Mouse (Mus musculus): ENCODE measurements around the gene 9330182L06Rik. TPM values are rescaled to one million over a fixed set of nuclear protein-coding genes. Genes with fewer than 3 reads are reported as not detected.

Gene 9330182L06Rik
- polyA plus RNA-seq, 1 experiment from 2014 or later: 0.86 TPM

- no peak for TF ChIP-seq CTCF (IDR thresholded peaks at IDR 0.05; ENCODE audit: low read depth)
- no peaks in the 10 kb centered on the region for H3K27me3 ChIP-seq (ENCODE audit: insufficient read depth, low read length)
- no peaks in the 10 kb centered on the region for H3K36me3 ChIP-seq (ENCODE audit: insufficient read depth, low read length)
- ATAC-seq (replicated peaks; ENCODE audit: low FRiP score, low read depth): no peak
- no peak overlapping the region for H3K9ac ChIP-seq (ENCODE audit: low read depth, low read length)
- H3K4me1 ChIP-seq (replicated peaks; ENCODE audit: insufficient read depth, low read length): no peaks in the 10 kb centered on the region
- H3K9me3 ChIP-seq (replicated peaks; ENCODE audit: low read length): no peaks in the 10 kb centered on the region
- WGBS: 78% methylated on average over 7 of the region's 7 CpGs
- H3K4me2 ChIP-seq (ENCODE audit: low read length): no peak overlapping the region
- no peak overlapping the region for H3K27ac ChIP-seq
- no peak overlapping the region for H3K4me3 ChIP-seq (replicated peaks; ENCODE audit: low read depth, low read length)
- no peak for DNase-seq (ENCODE audit: low spot score)
Observed at GRCm38 (mm10) chr5:9389968-9390367, 124.0 kb downstream of the 9330182L06Rik start.

GRCm38 (mm10) chr5:9391858-9392393 lies 126.0 kb downstream of the 9330182L06Rik start:
- H3K4me2 ChIP-seq (ENCODE audit: low read length): no peak overlapping the region
- DNase-seq (ENCODE audit: low spot score): no peak
- no peaks in the 10 kb centered on the region for H3K27me3 ChIP-seq (ENCODE audit: insufficient read depth, low read length)
- no peaks in the 10 kb centered on the region for H3K36me3 ChIP-seq (ENCODE audit: insufficient read depth, low read length)
- H3K4me3 ChIP-seq (replicated peaks; ENCODE audit: low read depth, low read length): no peak overlapping the region
- WGBS: 68% methylated on average over 1 of the region's 1 CpGs
- H3K9me3 ChIP-seq (replicated peaks; ENCODE audit: low read length): no peaks in the 10 kb centered on the region
- no peaks in the 10 kb centered on the region for H3K4me1 ChIP-seq (replicated peaks; ENCODE audit: insufficient read depth, low read length)
- no peak for TF ChIP-seq CTCF (IDR thresholded peaks at IDR 0.05; ENCODE audit: low read depth)
- no peak overlapping the region for H3K9ac ChIP-seq (ENCODE audit: low read depth, low read length)
- H3K27ac ChIP-seq: no peak overlapping the region
- ATAC-seq (replicated peaks; ENCODE audit: low FRiP score, low read depth): no peak

GRCm38 (mm10) chr5:9417098-9417497 lies 151.2 kb downstream of the 9330182L06Rik start:
- H3K9me3 ChIP-seq (replicated peaks; ENCODE audit: low read length): no peaks in the 10 kb centered on the region
- no peak overlapping the region for H3K9ac ChIP-seq (ENCODE audit: low read depth, low read length)
- no peak overlapping the region for H3K27ac ChIP-seq
- H3K36me3 ChIP-seq (ENCODE audit: insufficient read depth, low read length): no peaks in the 10 kb centered on the region
- no peaks in the 10 kb centered on the region for H3K27me3 ChIP-seq (ENCODE audit: insufficient read depth, low read length)
- DNase-seq (ENCODE audit: low spot score) (no peak), ATAC-seq (replicated peaks; ENCODE audit: low FRiP score, low read depth) (no peak)
- no peaks in the 10 kb centered on the region for H3K4me1 ChIP-seq (replicated peaks; ENCODE audit: insufficient read depth, low read length)
- TF ChIP-seq CTCF (IDR thresholded peaks at IDR 0.05; ENCODE audit: low read depth): no peak
- H3K4me3 ChIP-seq (replicated peaks; ENCODE audit: low read depth, low read length): no peak overlapping the region
- no peak overlapping the region for H3K4me2 ChIP-seq (ENCODE audit: low read length)
- WGBS: 88% methylated on average over 7 of the region's 7 CpGs

GRCm38 (mm10) chr5:9417802-9418201 lies 151.9 kb downstream of the 9330182L06Rik start:
- no peaks in the 10 kb centered on the region for H3K27me3 ChIP-seq (ENCODE audit: insufficient read depth, low read length)
- no peak overlapping the region for H3K4me3 ChIP-seq (replicated peaks; ENCODE audit: low read depth, low read length)
- no peak for TF ChIP-seq CTCF (IDR thresholded peaks at IDR 0.05; ENCODE audit: low read depth)
- ATAC-seq (replicated peaks; ENCODE audit: low FRiP score, low read depth) (no peak), DNase-seq (ENCODE audit: low spot score) (no peak)
- H3K4me2 ChIP-seq (ENCODE audit: low read length): no peak overlapping the region
- H3K4me1 ChIP-seq (replicated peaks; ENCODE audit: insufficient read depth, low read length): no peaks in the 10 kb centered on the region
- no peaks in the 10 kb centered on the region for H3K36me3 ChIP-seq (ENCODE audit: insufficient read depth, low read length)
- 89% methylated on average over 9 of the region's 9 CpGs for WGBS
- H3K9ac ChIP-seq (ENCODE audit: low read depth, low read length): no peak overlapping the region
- H3K9me3 ChIP-seq (replicated peaks; ENCODE audit: low read length): no peaks in the 10 kb centered on the region
- no peak overlapping the region for H3K27ac ChIP-seq

GRCm38 (mm10) chr5:9419964-9420363 lies 154.0 kb downstream of the 9330182L06Rik start:
- WGBS: 42% methylated on average over 1 of the region's 1 CpGs
- Histone ChIP-seq H3K4me2 (ENCODE audit: low read length) (no peak overlapping the region), H3K4me1 (replicated peaks; ENCODE audit: insufficient read depth, low read length) (no peaks in the 10 kb centered on the region), H3K27ac (no peak overlapping the region), H3K4me3 (replicated peaks; ENCODE audit: low read depth, low read length) (no peak overlapping the region), H3K9ac (ENCODE audit: low read depth, low read length) (no peak overlapping the region), H3K36me3 (ENCODE audit: insufficient read depth, low read length) (no peaks in the 10 kb centered on the region), H3K9me3 (replicated peaks; ENCODE audit: low read length) (no peaks in the 10 kb centered on the region), H3K27me3 (ENCODE audit: insufficient read depth, low read length) (no peaks in the 10 kb centered on the region)
- peak; percentile 62 for TF ChIP-seq CTCF (IDR thresholded peaks at IDR 0.05; ENCODE audit: low read depth)
- DNase-seq (ENCODE audit: low spot score) (peak; percentile 33), ATAC-seq (replicated peaks; ENCODE audit: low FRiP score, low read depth) (no peak)

GRCm38 (mm10) chr5:9424464-9424863 lies 158.5 kb downstream of the 9330182L06Rik start:
- no peak for ATAC-seq (replicated peaks; ENCODE audit: low FRiP score, low read depth)
- Histone ChIP-seq H3K27ac (no peak overlapping the region), H3K4me1 (replicated peaks; ENCODE audit: insufficient read depth, low read length) (no peaks in the 10 kb centered on the region), H3K4me3 (replicated peaks; ENCODE audit: low read depth, low read length) (no peak overlapping the region), H3K9me3 (replicated peaks; ENCODE audit: low read length) (no peaks in the 10 kb centered on the region), H3K4me2 (ENCODE audit: low read length) (no peak overlapping the region), H3K36me3 (ENCODE audit: insufficient read depth, low read length) (no peaks in the 10 kb centered on the region), H3K27me3 (ENCODE audit: insufficient read depth, low read length) (no peaks in the 10 kb centered on the region), H3K9ac (ENCODE audit: low read depth, low read length) (no peak overlapping the region)
- no peak for TF ChIP-seq CTCF (IDR thresholded peaks at IDR 0.05; ENCODE audit: low read depth)
- DNase-seq (ENCODE audit: low spot score): no peak
- 47% methylated on average over 2 of the region's 2 CpGs for WGBS

- no peak overlapping the region for H3K9ac ChIP-seq (ENCODE audit: low read depth, low read length)
- no peak for DNase-seq (ENCODE audit: low spot score)
- H3K9me3 ChIP-seq (replicated peaks; ENCODE audit: low read length): no peaks in the 10 kb centered on the region
- H3K4me3 ChIP-seq (replicated peaks; ENCODE audit: low read depth, low read length): no peak overlapping the region
- H3K27ac ChIP-seq: no peak overlapping the region
- 67% methylated on average over 2 of the region's 2 CpGs for WGBS
- H3K4me1 ChIP-seq (replicated peaks; ENCODE audit: insufficient read depth, low read length): no peaks in the 10 kb centered on the region
- TF ChIP-seq CTCF (IDR thresholded peaks at IDR 0.05; ENCODE audit: low read depth): no peak
- ATAC-seq (replicated peaks; ENCODE audit: low FRiP score, low read depth): no peak
- H3K27me3 ChIP-seq (ENCODE audit: insufficient read depth, low read length): no peaks in the 10 kb centered on the region
- H3K36me3 ChIP-seq (ENCODE audit: insufficient read depth, low read length): no peaks in the 10 kb centered on the region
- H3K4me2 ChIP-seq (ENCODE audit: low read length): no peak overlapping the region
Observed at GRCm38 (mm10) chr5:9427165-9427564, 161.2 kb downstream of the 9330182L06Rik start.
